Mouse (Mus musculus) C2C12 (cell line): ENCODE measurements around the gene Ang.

ENCODE experiments used
- CEBPB ChIP-seq: IDR thresholded peaks from one replicate; pipeline ENCODE4 v1.6.1; 2011; ENCODE audit warnings: low read depth, mild to moderate bottlenecking, control low read depth, moderate library complexity
- CTCF ChIP-seq: IDR thresholded peaks from one replicate; pipeline ENCODE4 v1.5.1; 2011; ENCODE audit not compliant: control insufficient read depth, insufficient read depth, insufficient read length
- FOSL1 ChIP-seq: IDR thresholded peaks from one replicate; pipeline ENCODE4 v1.8.0; 2011; ENCODE audit warnings: mild to moderate bottlenecking, low read length; ENCODE audit not compliant: poor library complexity, insufficient read depth, severe bottlenecking
- MAX ChIP-seq: IDR thresholded peaks from one replicate; pipeline ENCODE4 v1.6.1; 2011; ENCODE audit warnings: mild to moderate bottlenecking, control low read depth
- MYOD1 ChIP-seq: IDR thresholded peaks from one replicate; pipeline ENCODE4 v1.6.1; 2011; ENCODE audit warnings: low read depth; ENCODE audit not compliant: control insufficient read depth, insufficient read length
- USF1 ChIP-seq: IDR thresholded peaks from one replicate; pipeline ENCODE4 v1.6.1; 2011; ENCODE audit warnings: low read depth, mild to moderate bottlenecking, control low read depth, moderate library complexity

DNA sequence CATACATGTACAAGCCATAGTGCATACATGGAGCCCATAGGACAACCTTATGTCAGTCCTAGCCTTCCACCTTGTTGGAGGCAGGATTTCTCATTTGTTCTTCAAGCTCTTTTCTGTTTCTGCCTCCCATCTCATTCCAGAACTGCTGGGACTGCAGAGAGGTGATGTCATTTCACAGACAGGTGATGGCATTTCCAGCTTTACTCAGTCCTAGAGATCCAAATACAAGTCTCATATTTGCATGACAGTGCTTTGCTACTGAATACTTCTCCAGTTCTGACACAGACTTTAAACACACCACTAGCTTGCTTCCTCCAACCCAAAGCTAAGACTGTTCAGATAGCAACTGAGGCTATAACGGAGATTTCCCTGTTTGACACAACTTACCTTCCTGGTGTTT is 11.8 kb upstream of the Ang start:
- TF ChIP-seq CTCF (no peak), MAX (no peak), FOSL1 (no peak), USF1 (no peak), CEBPB (no peak), MYOD1 (no peak)
